In the genomic region with DNA sequence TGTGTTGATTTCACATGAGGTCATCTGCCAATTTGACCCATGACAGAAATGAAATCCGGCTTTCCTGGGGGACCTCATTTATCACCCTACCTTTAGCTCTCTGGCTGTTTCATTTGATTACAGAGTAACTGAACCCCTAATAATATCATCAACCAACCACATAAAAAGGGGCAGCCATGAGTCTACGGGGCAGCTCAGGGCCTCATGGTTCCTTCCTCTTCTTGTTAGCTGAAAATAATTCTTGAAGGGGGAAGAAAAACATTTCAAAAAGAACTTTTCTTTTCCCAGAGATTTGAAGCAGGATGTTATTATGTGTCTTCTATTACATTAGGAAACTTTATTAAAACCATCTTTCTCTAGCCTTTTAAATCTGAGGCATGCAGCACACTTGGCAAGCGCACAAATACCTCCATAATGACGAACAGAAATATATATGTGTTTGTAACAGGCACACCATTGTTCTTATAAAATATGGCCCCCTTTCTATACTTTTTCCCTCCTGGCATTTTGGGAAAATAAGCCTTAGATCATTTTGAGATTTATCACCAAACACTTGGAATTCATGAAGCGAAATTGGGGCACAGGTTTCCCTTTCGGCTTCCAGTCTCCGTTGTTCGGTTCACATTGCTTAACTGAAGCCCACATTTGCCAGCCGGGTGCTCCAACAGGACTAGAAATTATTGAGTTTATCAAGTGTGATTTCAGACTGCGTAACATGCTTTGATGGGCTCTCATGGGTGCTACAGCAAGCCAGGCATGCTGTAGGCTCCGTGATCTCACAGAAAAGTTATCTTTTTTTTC, we compare ENCODE assay signal across 11 mouse cellular contexts.
DNase-seq lines count a peak whose midpoint lies in the region; ATAC-seq and TF ChIP-seq lines count a peak whose summit lies in the region.
"Had no signal": no experiment of that assay in that cellular context is flagged by ENCODE, and none has a peak within 500 bp of the region (broad histone marks: within the 10 kb centered on the region; RNA-seq: fewer than 3 reads in every experiment).

No protein-coding gene starts in this region.

- intact Hi-C loops in gastrocnemius, adult 2 months (cut with DNase I): no loop called here

- no peaks in the 10 kb centered on the region for H3K4me1 ChIP-seq in lung, postnatal 0 days (ENCODE audit: insufficient read depth, low read depth, low read length)
- H3K4me1 ChIP-seq in lung, adult 2 months (ENCODE audit: control insufficient read depth, insufficient read depth, low read length): no peaks in the 10 kb centered on the region
- peaks cover 52% of the 10 kb centered on the region for H3K4me1 ChIP-seq in embryonic facial prominence, embryonic 13.5 days
- H3K4me1 ChIP-seq in limb, embryonic 14.5 days (ENCODE audit: control insufficient read depth, insufficient read depth, low read length): peaks cover 44% of the 10 kb centered on the region
- H3K4me1 ChIP-seq: forebrain, embryonic 13.5 days; lung, embryonic 15.5 days had no signal

- WGBS in lung, postnatal 0 days: 74% methylated on average over 11 of the region's 11 CpGs
- 64% methylated on average over 11 of the region's 11 CpGs for WGBS in lung, adult 2 months
- WGBS in embryonic facial prominence, embryonic 13.5 days: 26% methylated on average over 11 of the region's 11 CpGs
- WGBS in limb, embryonic 14.5 days: 26% methylated on average over 11 of the region's 11 CpGs

- no peak overlapping the region for H3K4me3 ChIP-seq in gastrocnemius, adult 2 months
- H3K4me3 ChIP-seq in lung, postnatal 0 days (ENCODE audit: low read depth, low read length): no peak overlapping the region
- H3K4me3 ChIP-seq in lung, adult 2 months (replicated peaks; ENCODE audit: extremely low read depth, low read depth, low read length): no peak overlapping the region
- no peak overlapping the region for H3K4me3 ChIP-seq in embryonic facial prominence, embryonic 13.5 days
- H3K4me3 ChIP-seq in limb, embryonic 14.5 days (replicated peaks; ENCODE audit: low read length): no peak overlapping the region
- H3K4me3 ChIP-seq: forebrain, embryonic 13.5 days; lung, embryonic 15.5 days had no signal

- no peak; the same call in 1 of the 2 replicates for TF ChIP-seq EP300 in lung, postnatal 0 days (IDR thresholded peaks at IDR 0.05)

- H3K27me3 ChIP-seq in lung, postnatal 0 days (replicated peaks; ENCODE audit: insufficient read depth, low read length): no peaks in the 10 kb centered on the region
- no peaks in the 10 kb centered on the region for H3K27me3 ChIP-seq in embryonic facial prominence, embryonic 13.5 days
- H3K27me3 ChIP-seq in limb, embryonic 14.5 days (ENCODE audit: control insufficient read depth, insufficient read depth, low read length): no peaks in the 10 kb centered on the region
- H3K27me3 ChIP-seq: forebrain, embryonic 13.5 days; lung, embryonic 15.5 days had no signal

- H3K4me2 ChIP-seq in lung, postnatal 0 days (replicated peaks; ENCODE audit: low read depth, low read length): no peak overlapping the region
- peak overlapping the region; percentile 37 for H3K4me2 ChIP-seq in embryonic facial prominence, embryonic 13.5 days
- peak overlapping the region; percentile 27; the same call in 1 of the 2 replicates for H3K4me2 ChIP-seq in limb, embryonic 14.5 days (replicated peaks; ENCODE audit: low read depth, low read length, severe bottlenecking)
- H3K4me2 ChIP-seq: forebrain, embryonic 13.5 days; lung, embryonic 15.5 days had no signal

- DNase-seq in gastrocnemius, adult 2 months: no peak
- no peak for DNase-seq in gastrocnemius, postnatal 4 days (ENCODE audit: low spot score in 2 of 2)
- DNase-seq in lung, postnatal 0 days (ENCODE audit: low spot score): peak; percentile 27
- no peak for DNase-seq in lung, adult 2 months
- DNase-seq in limb, embryonic 14.5 days (ENCODE audit: low spot score): peak; percentile 88
- DNase-seq in frontal cortex, postnatal 14 days (ENCODE audit: low spot score in 2 of 2): no peak
- DNase-seq: right cerebral cortex, postnatal 14 days had no signal

- peak overlapping the region; percentile 86 for H3K27ac ChIP-seq in gastrocnemius, adult 2 months
- no peak overlapping the region for H3K27ac ChIP-seq in lung, postnatal 0 days (ENCODE audit: low read length)
- H3K27ac ChIP-seq in embryonic facial prominence, embryonic 13.5 days: peak overlapping the region; percentile 94
- peak overlapping the region; percentile 86 for H3K27ac ChIP-seq in limb, embryonic 14.5 days (replicated peaks; ENCODE audit: low read depth, low read length)
- H3K27ac ChIP-seq: forebrain, embryonic 13.5 days; lung, embryonic 15.5 days had no signal

- ATAC-seq in lung, postnatal 0 days: no peak
- ATAC-seq in embryonic facial prominence, embryonic 13.5 days (ENCODE audit: insufficient number of reproducible peaks, insufficient read depth, low FRiP score, low TSS enrichment, low read depth): 0 out of 2 replicates have a peak, but pooled peaks have one; percentile 39
- peak; percentile 65 for ATAC-seq in limb, embryonic 14.5 days (ENCODE audit: low FRiP score, low read depth)
- no peak for ATAC-seq in CD4-positive, CD25-positive, alpha-beta regulatory T cell, adult 4 months
- ATAC-seq: forebrain, embryonic 13.5 days had no signal

- TF ChIP-seq CTCF in gastrocnemius, adult 2 months (IDR thresholded peaks at IDR 0.05): no peak
- no peak for TF ChIP-seq CTCF in lung, postnatal 0 days (IDR thresholded peaks at IDR 0.05)
- no peak for TF ChIP-seq CTCF in lung, adult 2 months (IDR thresholded peaks at IDR 0.05; ENCODE audit: insufficient read depth, low read length)

- no peak for TF ChIP-seq POLR2A in lung, adult 2 months (IDR thresholded peaks at IDR 0.05; ENCODE audit: borderline replicate concordance, extremely low read depth, low read depth, low read length)
- no peak for TF ChIP-seq POLR2A in limb, embryonic 14.5 days (IDR thresholded peaks at IDR 0.05; ENCODE audit: borderline replicate concordance, extremely low read depth, insufficient read depth, insufficient read length)

- no peaks in the 10 kb centered on the region for H3K36me3 ChIP-seq in lung, postnatal 0 days (ENCODE audit: insufficient read depth, low read length)
- no peaks in the 10 kb centered on the region for H3K36me3 ChIP-seq in embryonic facial prominence, embryonic 13.5 days
- no peaks in the 10 kb centered on the region for H3K36me3 ChIP-seq in limb, embryonic 14.5 days (ENCODE audit: control insufficient read depth, insufficient read depth, low read length)
- H3K36me3 ChIP-seq: lung, embryonic 15.5 days had no signal

- H3K9ac ChIP-seq in lung, postnatal 0 days (replicated peaks; ENCODE audit: low read depth): no peak overlapping the region
- H3K9ac ChIP-seq in embryonic facial prominence, embryonic 13.5 days: no peak overlapping the region
- H3K9ac ChIP-seq in limb, embryonic 14.5 days (ENCODE audit: low read depth, low read length, severe bottlenecking): peak overlapping the region; percentile 4; the same call in 1 of the 2 replicates
- H3K9ac ChIP-seq: forebrain, embryonic 13.5 days; lung, embryonic 15.5 days had no signal

- no peaks in the 10 kb centered on the region for H3K9me3 ChIP-seq in lung, postnatal 0 days (ENCODE audit: low read length)
- H3K9me3 ChIP-seq in embryonic facial prominence, embryonic 13.5 days: no peaks in the 10 kb centered on the region
- H3K9me3 ChIP-seq in limb, embryonic 14.5 days (ENCODE audit: control insufficient read depth, low read length): no peaks in the 10 kb centered on the region
- H3K9me3 ChIP-seq: forebrain, embryonic 13.5 days; lung, embryonic 15.5 days had no signal

Comparison
In these comparisons a context has a peak if more than half of its experiments do, and no peak if none do; other contexts are left out.
1. DNase-seq: peak in lung, postnatal 0 days (single experiment) and limb, embryonic 14.5 days (single experiment); none in gastrocnemius, adult 2 months (single experiment), gastrocnemius, postnatal 4 days (0 of 2), lung, adult 2 months (single experiment) and frontal cortex, postnatal 14 days (0 of 2).
2. ATAC-seq: peak in embryonic facial prominence, embryonic 13.5 days (single experiment) and limb, embryonic 14.5 days (single experiment); none in lung, postnatal 0 days (single experiment) and CD4-positive, CD25-positive, alpha-beta regulatory T cell, adult 4 months (single experiment).